Mouse (Mus musculus): ENCODE data around the gene Prickle1. TPM values are rescaled to one million over a fixed set of nuclear protein-coding genes. Genes with fewer than 3 reads are reported as not detected.

Gene Prickle1
- 7.5 and 12.8 TPM in 2 replicates for polyA plus RNA-seq (2012; rRNA removed)

GRCm38 (mm10) chr15:93595746-93596145 is at the start of gene Prickle1:
Gene Prickle1, minus strand, starts transcription at chr15:93595891.

Other genes with a start within 250 kb of the Prickle1 start
- gene Zcrb1, start 197.6 kb downstream of the Prickle1 start, polyA plus RNA-seq (2012; rRNA removed), result 151 and 154 TPM in 2 replicates
- 32.2 and 32.5 TPM in 2 replicates for gene Pphln1, start 197.5 kb downstream of the Prickle1 start, polyA plus RNA-seq (2012; rRNA removed)

Data from central nervous system, embryonic 14 days (tissue).